Mouse (Mus musculus): Measurements from ENCODE around the gene Acer1. TPM values are rescaled to one million over a fixed set of nuclear protein-coding genes. Genes with fewer than 3 reads are reported as not detected.
A peak's percentile ranks its signal among the peaks of the same experiment; 100 is the strongest.

Gene Acer1
- polyA plus RNA-seq, 1 experiment from 2014 or later = not detected

GRCm38 (mm10) chr17:56995046-56995445 lies 13.1 kb upstream of the Acer1 start:
- no peaks in the 10 kb centered on the region for H3K9me3 ChIP-seq (ENCODE audit: control insufficient read depth, low read length)
- no peak overlapping the region for H3K4me2 ChIP-seq
- no peak overlapping the region for H3K4me3 ChIP-seq (ENCODE audit: low read depth, low read length)
- H3K9ac ChIP-seq (ENCODE audit: low read depth, low read length) = no peak overlapping the region
- H3K27me3 ChIP-seq (replicated peaks; ENCODE audit: control insufficient read depth, insufficient read depth, low read length) = no peaks in the 10 kb centered on the region
- ATAC-seq (replicated peaks; ENCODE audit: low FRiP score) = no peak
- DNase-seq (ENCODE audit: low spot score) = no peak
- H3K4me1 ChIP-seq (replicated peaks; ENCODE audit: control insufficient read depth, insufficient read depth, low read length) = peaks cover 19% of the 10 kb centered on the region
- WGBS = 90% methylated on average over 8 of the region's 8 CpGs
- H3K27ac ChIP-seq (ENCODE audit: low read depth, low read length) = no peak overlapping the region
- peaks cover 47% of the 10 kb centered on the region for H3K36me3 ChIP-seq (ENCODE audit: control insufficient read depth, insufficient read depth, low read length)

GRCm38 (mm10) chr17:56990966-56991365 lies 9.0 kb upstream of the Acer1 start:
- H3K36me3 ChIP-seq (ENCODE audit: control insufficient read depth, insufficient read depth, low read length) = peaks cover 38% of the 10 kb centered on the region
- H3K4me2 ChIP-seq = peak overlapping the region; percentile 79
- no peaks in the 10 kb centered on the region for H3K27me3 ChIP-seq (replicated peaks; ENCODE audit: control insufficient read depth, insufficient read depth, low read length)
- ATAC-seq (replicated peaks; ENCODE audit: low FRiP score) (no peak), DNase-seq (ENCODE audit: low spot score) (no peak)
- no peaks in the 10 kb centered on the region for H3K9me3 ChIP-seq (ENCODE audit: control insufficient read depth, low read length)
- peak overlapping the region; percentile 87 for H3K9ac ChIP-seq (ENCODE audit: low read depth, low read length)
- H3K4me1 ChIP-seq (replicated peaks; ENCODE audit: control insufficient read depth, insufficient read depth, low read length) = peaks cover 8% of the 10 kb centered on the region
- WGBS = 58% methylated on average over 2 of the region's 2 CpGs
- H3K27ac ChIP-seq (ENCODE audit: low read depth, low read length) = no peak overlapping the region
- peak overlapping the region; percentile 83 for H3K4me3 ChIP-seq (ENCODE audit: low read depth, low read length)

GRCm38 (mm10) chr17:56990115-56990746 lies 8.3 kb upstream of the Acer1 start, which contains the start of gene Clpp:
Gene Clpp, plus strand, starts transcription at chr17:56990305.
- Histone ChIP-seq H3K9ac (ENCODE audit: low read depth, low read length) (peak within 1 kb of the TSS; percentile 87), H3K27me3 (replicated peaks; ENCODE audit: control insufficient read depth, insufficient read depth, low read length) (no peaks in the 10 kb centered on the region), H3K4me3 (ENCODE audit: low read depth, low read length) (peak within 1 kb of the TSS; percentile 83), H3K36me3 (ENCODE audit: control insufficient read depth, insufficient read depth, low read length) (peaks cover 31% of the 10 kb centered on the region), H3K4me2 (peak within 1 kb of the TSS; percentile 79), H3K27ac (ENCODE audit: low read depth, low read length) (peak within 1 kb of the TSS; percentile 28), H3K9me3 (ENCODE audit: control insufficient read depth, low read length) (no peaks in the 10 kb centered on the region), H3K4me1 (replicated peaks; ENCODE audit: control insufficient read depth, insufficient read depth, low read length) (peaks cover 8% of the 10 kb centered on the region)
- DNase-seq (ENCODE audit: low spot score) (peak; percentile 95), ATAC-seq (replicated peaks; ENCODE audit: low FRiP score) (peak; percentile 94)
- under 1% methylated on average over 52 of the region's 52 CpGs for WGBS

- Histone ChIP-seq H3K36me3 (ENCODE audit: control insufficient read depth, insufficient read depth, low read length) (peaks cover 26% of the 10 kb centered on the region), H3K27ac (ENCODE audit: low read depth, low read length) (peak overlapping the region; percentile 28; the same call in 1 of the 2 replicates), H3K4me1 (replicated peaks; ENCODE audit: control insufficient read depth, insufficient read depth, low read length) (peaks cover 8% of the 10 kb centered on the region), H3K4me3 (ENCODE audit: low read depth, low read length) (peak overlapping the region; percentile 83), H3K9me3 (ENCODE audit: control insufficient read depth, low read length) (no peaks in the 10 kb centered on the region), H3K4me2 (peak overlapping the region; percentile 79), H3K27me3 (replicated peaks; ENCODE audit: control insufficient read depth, insufficient read depth, low read length) (no peaks in the 10 kb centered on the region), H3K9ac (ENCODE audit: low read depth, low read length) (peak overlapping the region; percentile 87)
- WGBS = 2% methylated on average over 25 of the region's 25 CpGs
- DNase-seq (ENCODE audit: low spot score) (peak; percentile 56), ATAC-seq (replicated peaks; ENCODE audit: low FRiP score) (peak; percentile 87)
These were observed 7.7 kb upstream of the Acer1 start for GRCm38 (mm10) chr17:56989467-56990114.

- H3K27me3 ChIP-seq (replicated peaks; ENCODE audit: control insufficient read depth, insufficient read depth, low read length) = no peaks in the 10 kb centered on the region
- peak overlapping the region; percentile 79 for H3K4me2 ChIP-seq
- H3K9ac ChIP-seq (ENCODE audit: low read depth, low read length) = no peak overlapping the region
- ATAC-seq (replicated peaks; ENCODE audit: low FRiP score) = no peak
- peak overlapping the region; percentile 83 for H3K4me3 ChIP-seq (ENCODE audit: low read depth, low read length)
- H3K36me3 ChIP-seq (ENCODE audit: control insufficient read depth, insufficient read depth, low read length) = peaks cover 21% of the 10 kb centered on the region
- peaks cover 8% of the 10 kb centered on the region for H3K4me1 ChIP-seq (replicated peaks; ENCODE audit: control insufficient read depth, insufficient read depth, low read length)
- 67% methylated on average over 7 of the region's 7 CpGs for WGBS
- no peaks in the 10 kb centered on the region for H3K9me3 ChIP-seq (ENCODE audit: control insufficient read depth, low read length)
- no peak overlapping the region for H3K27ac ChIP-seq (ENCODE audit: low read depth, low read length)
- DNase-seq (ENCODE audit: low spot score) = no peak
These were observed 7.0 kb upstream of the Acer1 start for GRCm38 (mm10) chr17:56988921-56989430.

- ATAC-seq (replicated peaks; ENCODE audit: low FRiP score) = no peak
These were observed 6.5 kb upstream of the Acer1 start for GRCm38 (mm10) chr17:56988441-56988840.

GRCm38 (mm10) chr17:56986105-56986805 lies 4.3 kb upstream of the Acer1 start:
- 80% methylated on average over 3 of the region's 3 CpGs for WGBS
- ATAC-seq (replicated peaks; ENCODE audit: low FRiP score) (no peak), DNase-seq (ENCODE audit: low spot score) (no peak)
- H3K27ac ChIP-seq (ENCODE audit: low read depth, low read length) = no peak overlapping the region
- no peak overlapping the region for H3K4me2 ChIP-seq
- H3K36me3 ChIP-seq (ENCODE audit: control insufficient read depth, insufficient read depth, low read length) = 0 out of 2 replicates have a peak, but pooled peaks cover 2% of the 10 kb centered on the region
- H3K4me3 ChIP-seq (ENCODE audit: low read depth, low read length) = no peak overlapping the region
- H3K9me3 ChIP-seq (ENCODE audit: control insufficient read depth, low read length) = no peaks in the 10 kb centered on the region
- no peaks in the 10 kb centered on the region for H3K27me3 ChIP-seq (replicated peaks; ENCODE audit: control insufficient read depth, insufficient read depth, low read length)
- H3K9ac ChIP-seq (ENCODE audit: low read depth, low read length) = no peak overlapping the region
- H3K4me1 ChIP-seq (replicated peaks; ENCODE audit: control insufficient read depth, insufficient read depth, low read length) = peaks cover 5% of the 10 kb centered on the region

More at GRCm38 (mm10) chr17:56988441-56988840, 6.5 kb upstream of the Acer1 start:
- Histone ChIP-seq H3K36me3 (ENCODE audit: control insufficient read depth, insufficient read depth, low read length) (peaks cover 16% of the 10 kb centered on the region), H3K4me1 (replicated peaks; ENCODE audit: control insufficient read depth, insufficient read depth, low read length) (peaks cover 8% of the 10 kb centered on the region), H3K4me3 (ENCODE audit: low read depth, low read length) (no peak overlapping the region), H3K27me3 (replicated peaks; ENCODE audit: control insufficient read depth, insufficient read depth, low read length) (no peaks in the 10 kb centered on the region), H3K27ac (ENCODE audit: low read depth, low read length) (no peak overlapping the region), H3K4me2 (no peak overlapping the region), H3K9ac (ENCODE audit: low read depth, low read length) (no peak overlapping the region), H3K9me3 (ENCODE audit: control insufficient read depth, low read length) (no peaks in the 10 kb centered on the region)
- WGBS = 81% methylated on average over 7 of the region's 7 CpGs
- DNase-seq (ENCODE audit: low spot score) = no peak

- 70% methylated on average over 3 of the region's 3 CpGs for WGBS
- Histone ChIP-seq H3K4me3 (ENCODE audit: low read depth, low read length) (no peak overlapping the region), H3K4me1 (replicated peaks; ENCODE audit: control insufficient read depth, insufficient read depth, low read length) (no peaks in the 10 kb centered on the region), H3K36me3 (ENCODE audit: control insufficient read depth, insufficient read depth, low read length) (no peaks in the 10 kb centered on the region), H3K27ac (ENCODE audit: low read depth, low read length) (no peak overlapping the region), H3K27me3 (replicated peaks; ENCODE audit: control insufficient read depth, insufficient read depth, low read length) (no peaks in the 10 kb centered on the region), H3K4me2 (no peak overlapping the region), H3K9me3 (ENCODE audit: control insufficient read depth, low read length) (no peaks in the 10 kb centered on the region), H3K9ac (ENCODE audit: low read depth, low read length) (no peak overlapping the region)
- no peak for DNase-seq (ENCODE audit: low spot score)
- no peak for ATAC-seq (replicated peaks; ENCODE audit: low FRiP score)
These were observed 3.7 kb upstream of the Acer1 start for GRCm38 (mm10) chr17:56985656-56986055.

Measured in liver, embryonic 11.5 days (tissue).